Mouse (Mus musculus): ENCODE data around the gene Rac1.
"Not testable (repeated sequence)": the region's sequence is repeated elsewhere in the genome, so short reads cannot be mapped to it uniquely, and the experiment has no call there.

The Rac1 gene

GRCm38 (mm10) chr5:143525454-143526225 lies 2.2 kb downstream of the Rac1 start:
- DNase-seq, result no peak

- no peak for DNase-seq
Observed at GRCm38 (mm10) chr5:143522882-143523281, 5.0 kb downstream of the Rac1 start.

- DNase-seq, result no peak
Observed at GRCm38 (mm10) chr5:143520415-143520814, 7.4 kb downstream of the Rac1 start.

- no peak for DNase-seq
Observed at GRCm38 (mm10) chr5:143518045-143518591, 9.7 kb downstream of the Rac1 start.

GRCm38 (mm10) chr5:143517436-143517835 lies 10.4 kb downstream of the Rac1 start:
- no peak for DNase-seq

- no peak for DNase-seq
Observed at GRCm38 (mm10) chr5:143517005-143517404, 10.8 kb downstream of the Rac1 start.

- DNase-seq, result no peak
Observed at GRCm38 (mm10) chr5:143514878-143515277, 13.0 kb downstream of the Rac1 start.

GRCm38 (mm10) chr5:143512305-143512704 lies 15.5 kb downstream of the Rac1 start:
- no peak for DNase-seq

- DNase-seq, result no peak
Observed at GRCm38 (mm10) chr5:143511577-143511976, 16.3 kb downstream of the Rac1 start.

GRCm38 (mm10) chr5:143509737-143510136 lies 18.1 kb downstream of the Rac1 start:
- DNase-seq, result peak; percentile 20

- DNase-seq, result no peak
Observed at GRCm38 (mm10) chr5:143509294-143509693, 18.5 kb downstream of the Rac1 start.

GRCm38 (mm10) chr5:143505545-143505944 lies 22.3 kb downstream of the Rac1 start:
- no peak for DNase-seq

GRCm38 (mm10) chr5:143505056-143505455 lies 22.8 kb downstream of the Rac1 start:
- no peak for DNase-seq

- no peak for DNase-seq
Observed at GRCm38 (mm10) chr5:143504453-143504852, 23.4 kb downstream of the Rac1 start.

GRCm38 (mm10) chr5:143503740-143504139 lies 24.1 kb downstream of the Rac1 start:
- no peak for DNase-seq

GRCm38 (mm10) chr5:143502899-143503557 lies 24.8 kb downstream of the Rac1 start:
- no peak for DNase-seq

- no peak for DNase-seq
Observed at GRCm38 (mm10) chr5:143501649-143502048, 26.2 kb downstream of the Rac1 start.

GRCm38 (mm10) chr5:143501140-143501539 lies 26.7 kb downstream of the Rac1 start:
- DNase-seq, result no peak

GRCm38 (mm10) chr5:143500711-143501110 lies 27.1 kb downstream of the Rac1 start:
- DNase-seq, result not testable (repeated sequence)

- DNase-seq, result no peak
Observed at GRCm38 (mm10) chr5:143499686-143500085, 28.1 kb downstream of the Rac1 start.

- no peak for DNase-seq
Observed at GRCm38 (mm10) chr5:143499197-143499596, 28.6 kb downstream of the Rac1 start.

GRCm38 (mm10) chr5:143497451-143497850 lies 30.4 kb downstream of the Rac1 start:
- no peak for DNase-seq

GRCm38 (mm10) chr5:143495708-143496107 lies 32.1 kb downstream of the Rac1 start:
- no peak for DNase-seq

- no peak for DNase-seq
Observed at GRCm38 (mm10) chr5:143493163-143493562, 34.7 kb downstream of the Rac1 start.
